Mouse (Mus musculus): ENCODE results near the gene Hspa12b. TPM values are rescaled to one million over a fixed set of nuclear protein-coding genes. Genes with fewer than 3 reads are reported as not detected.
A peak's percentile ranks its signal among the peaks of the same experiment; 100 is the strongest.

The Hspa12b gene
- polyA plus RNA-seq, 1 experiment from 2014 or later: 6.1 TPM

DNA sequence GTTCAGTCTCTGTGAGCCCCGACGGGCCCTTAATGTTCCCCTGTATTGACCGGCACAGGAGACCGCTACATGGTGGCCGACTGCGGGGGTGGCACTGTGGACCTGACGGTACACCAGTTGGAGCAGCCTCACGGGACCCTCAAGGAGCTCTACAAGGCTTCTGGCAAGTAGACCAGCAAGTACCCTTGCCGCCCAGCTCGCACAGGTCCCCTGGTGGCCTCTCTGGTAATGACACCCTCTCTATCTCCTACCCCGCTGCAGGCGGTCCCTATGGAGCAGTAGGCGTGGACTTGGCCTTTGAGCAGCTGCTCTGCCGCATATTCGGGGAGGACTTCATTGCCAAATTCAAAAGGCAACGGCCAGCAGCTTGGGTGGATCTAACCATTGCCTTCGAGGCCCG lies 15.5 kb downstream of the Hspa12b start:
- WGBS: 26% methylated on average over 18 of the region's 18 CpGs
- H3K4me2 ChIP-seq (replicated peaks): peak overlapping the region; percentile 23

DNA sequence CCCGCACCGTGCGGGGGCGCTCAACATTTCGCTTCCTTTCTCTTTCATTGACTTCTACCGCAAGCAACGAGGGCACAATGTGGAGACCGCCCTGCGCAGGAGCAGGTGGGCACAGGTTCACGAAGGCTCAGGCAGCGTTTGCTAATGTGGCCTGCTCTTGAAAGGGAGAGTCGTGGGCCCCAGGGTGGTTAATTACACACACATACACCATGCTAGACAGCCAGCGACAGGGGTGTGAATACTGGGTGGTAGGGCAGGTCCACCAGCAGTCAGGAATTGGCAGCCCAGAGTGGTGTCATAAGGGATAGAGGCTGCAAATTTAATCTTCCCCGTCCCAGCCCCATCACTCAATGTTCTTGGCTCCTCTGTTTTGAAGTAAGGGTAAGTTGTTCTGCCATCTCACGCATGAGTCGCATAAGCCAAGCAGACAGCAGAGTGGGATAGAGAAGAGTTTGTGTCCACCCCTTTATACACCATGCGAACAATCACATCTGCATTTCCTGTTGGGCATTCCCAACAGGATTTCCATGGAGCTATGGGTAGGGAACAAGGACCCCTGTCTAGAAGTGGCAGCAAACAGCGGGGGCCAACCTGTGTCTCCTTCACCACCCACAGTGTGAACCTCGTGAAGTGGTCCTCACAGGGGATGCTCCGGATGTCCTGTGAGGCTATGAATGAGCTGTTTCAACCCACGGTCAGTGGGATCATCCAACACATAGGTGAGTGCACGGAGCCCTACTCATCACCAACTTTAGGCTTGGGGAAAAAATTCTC lies 16.1 kb downstream of the Hspa12b start:
- Histone ChIP-seq H3K9me3 (no peaks in the 10 kb centered on the region), H3K4me1 (peaks cover 4% of the 10 kb centered on the region; the same call in 1 of the 2 replicates), H3K9ac (no peak overlapping the region), H3K27ac (no peak overlapping the region), H3K36me3 (peaks cover 47% of the 10 kb centered on the region), H3K4me3 (no peak overlapping the region), H3K27me3 (replicated peaks) (no peaks in the 10 kb centered on the region), H3K4me2 (replicated peaks) (peak overlapping the region; percentile 23)
- WGBS: 73% methylated on average over 22 of the region's 22 CpGs
- ATAC-seq (ENCODE audit: low FRiP score, low read depth): no peak

More for the DNA sequence above, 15.5 kb downstream of the Hspa12b start:
- ATAC-seq (ENCODE audit: low FRiP score, low read depth): peak; percentile 46; the same call in 1 of the 2 replicates
- Histone ChIP-seq H3K9ac (no peak overlapping the region), H3K36me3 (peaks cover 41% of the 10 kb centered on the region), H3K9me3 (no peaks in the 10 kb centered on the region), H3K27ac (no peak overlapping the region), H3K4me3 (no peak overlapping the region), H3K27me3 (replicated peaks) (no peaks in the 10 kb centered on the region), H3K4me1 (peaks cover 4% of the 10 kb centered on the region; the same call in 1 of the 2 replicates)

DNA sequence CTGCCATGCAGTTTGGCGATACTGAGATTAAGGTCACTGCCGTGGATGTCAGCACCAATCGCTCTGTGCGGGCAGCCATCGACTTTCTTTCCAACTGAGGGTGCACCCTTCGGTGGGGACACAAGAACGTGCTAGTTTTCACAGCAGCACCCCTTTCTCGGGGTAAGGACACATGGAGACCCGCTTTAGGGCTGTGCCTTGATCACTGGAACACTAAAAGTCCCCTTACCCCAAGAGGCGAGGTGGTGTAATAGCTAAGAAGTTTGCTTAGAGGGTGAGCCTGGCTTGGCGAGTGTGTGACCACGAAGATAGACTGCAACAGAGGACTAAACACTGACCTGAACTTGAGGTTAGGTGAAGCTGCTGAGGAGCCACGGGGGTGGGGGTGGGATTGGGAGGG lies 18.0 kb downstream of the Hspa12b start:
- Histone ChIP-seq H3K4me3 (no peak overlapping the region), H3K9me3 (no peaks in the 10 kb centered on the region), H3K4me1 (peaks cover 4% of the 10 kb centered on the region; the same call in 1 of the 2 replicates), H3K36me3 (peaks cover 63% of the 10 kb centered on the region), H3K27me3 (replicated peaks) (no peaks in the 10 kb centered on the region), H3K9ac (no peak overlapping the region), H3K27ac (no peak overlapping the region), H3K4me2 (replicated peaks) (no peak overlapping the region)
- no peak for ATAC-seq (ENCODE audit: low FRiP score, low read depth)
- 64% methylated on average over 13 of the region's 13 CpGs for WGBS

DNA sequence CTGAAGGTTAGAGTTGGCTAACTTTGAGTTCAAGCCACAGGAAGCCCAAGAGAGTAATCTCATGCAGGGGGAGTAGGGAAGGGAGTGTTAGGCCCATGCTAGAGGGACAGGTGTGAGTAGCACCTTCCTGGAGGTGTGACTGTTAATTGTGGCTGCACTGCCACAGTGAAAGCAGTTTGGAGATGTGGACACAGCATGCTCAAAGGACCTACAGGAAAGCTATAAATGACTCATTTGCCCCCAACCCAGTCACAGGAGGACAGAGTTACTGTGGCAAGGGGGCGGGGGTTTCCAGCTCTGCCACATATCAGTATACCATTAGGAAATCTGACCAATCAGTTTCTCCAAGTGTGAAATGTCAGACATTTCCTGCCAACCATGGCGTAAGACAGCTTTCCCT lies 18.5 kb downstream of the Hspa12b start:
- peaks cover 63% of the 10 kb centered on the region for H3K36me3 ChIP-seq
- no peak overlapping the region for H3K4me2 ChIP-seq (replicated peaks)
- WGBS: 83% methylated on average over 2 of the region's 2 CpGs
- no peak overlapping the region for H3K9ac ChIP-seq
- H3K27ac ChIP-seq: no peak overlapping the region
- ATAC-seq (ENCODE audit: low FRiP score, low read depth): no peak
- H3K4me1 ChIP-seq: peaks cover 4% of the 10 kb centered on the region; the same call in 1 of the 2 replicates
- no peaks in the 10 kb centered on the region for H3K27me3 ChIP-seq (replicated peaks)
- no peaks in the 10 kb centered on the region for H3K9me3 ChIP-seq
- no peak overlapping the region for H3K4me3 ChIP-seq

DNA sequence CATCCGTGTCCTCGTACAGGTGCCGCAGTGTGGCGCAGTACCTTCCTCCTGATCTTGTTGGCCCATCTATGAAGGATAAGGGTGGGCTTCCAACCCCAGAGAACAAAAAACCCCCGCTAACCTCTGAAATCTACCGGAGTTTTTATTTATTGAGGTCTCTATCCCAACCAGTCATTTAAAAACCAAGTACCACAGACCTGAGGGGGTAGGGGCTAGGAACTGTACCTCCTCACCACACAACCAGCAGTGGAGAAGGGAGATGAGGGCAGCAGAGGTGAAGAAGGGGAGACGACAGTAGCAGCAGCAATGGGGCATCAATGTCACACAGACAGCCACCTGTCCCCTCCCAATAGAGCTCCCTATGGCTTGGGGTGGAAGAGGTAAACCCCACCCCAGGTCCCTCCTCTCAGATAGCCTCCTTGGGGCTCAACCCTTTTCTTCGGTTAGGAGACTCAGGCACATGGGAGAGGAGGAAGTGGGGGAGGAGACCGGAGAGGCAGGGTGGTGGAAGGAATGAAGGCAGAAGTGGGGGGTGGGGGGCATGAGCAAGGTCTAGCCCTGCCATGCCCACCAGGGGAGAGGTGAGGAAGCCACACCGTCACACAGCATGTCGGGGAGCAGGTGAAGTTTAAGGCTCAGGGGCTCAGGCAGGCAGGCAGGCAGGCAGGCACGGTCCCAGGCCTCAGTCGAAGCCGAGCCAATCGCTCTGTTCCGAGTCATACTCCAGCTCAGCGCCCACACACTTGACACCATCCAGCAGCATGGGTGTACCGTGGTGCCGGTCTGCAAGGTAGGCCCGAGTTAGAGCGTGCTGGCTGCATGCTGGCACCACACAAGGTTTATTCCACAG lies 19.3 kb downstream of the Hspa12b start:
- Histone ChIP-seq H3K4me1 (peaks cover 4% of the 10 kb centered on the region; the same call in 1 of the 2 replicates), H3K4me2 (replicated peaks) (no peak overlapping the region), H3K27me3 (replicated peaks) (no peaks in the 10 kb centered on the region), H3K9ac (no peak overlapping the region), H3K27ac (no peak overlapping the region), H3K36me3 (peaks cover 70% of the 10 kb centered on the region), H3K9me3 (no peaks in the 10 kb centered on the region), H3K4me3 (no peak overlapping the region)
- no peak for ATAC-seq (ENCODE audit: low FRiP score, low read depth)
- 94% methylated on average over 21 of the region's 21 CpGs for WGBS

DNA sequence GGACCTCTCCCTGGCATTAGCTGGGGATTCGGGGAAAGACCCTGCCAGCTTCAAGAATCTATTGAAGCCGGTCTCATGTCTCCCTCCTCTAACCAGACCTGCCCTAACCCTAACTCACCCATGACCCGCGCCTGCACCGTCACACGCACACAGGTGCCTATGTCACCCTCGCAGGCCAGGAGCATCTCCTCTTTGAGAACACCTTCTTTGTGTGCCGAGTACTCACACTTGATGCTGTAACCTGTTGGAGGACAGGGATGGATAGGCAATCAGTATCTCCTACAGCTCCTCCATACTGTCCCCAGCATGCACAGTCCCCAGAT lies 19.9 kb downstream of the Hspa12b start:
- no peaks in the 10 kb centered on the region for H3K27me3 ChIP-seq (replicated peaks)
- WGBS: 95% methylated on average over 8 of the region's 8 CpGs
- H3K4me2 ChIP-seq (replicated peaks): no peak overlapping the region
- no peak overlapping the region for H3K27ac ChIP-seq
- H3K36me3 ChIP-seq: peaks cover 75% of the 10 kb centered on the region
- H3K9ac ChIP-seq: no peak overlapping the region
- no peak overlapping the region for H3K4me3 ChIP-seq
- no peaks in the 10 kb centered on the region for H3K9me3 ChIP-seq
- H3K4me1 ChIP-seq: peaks cover 4% of the 10 kb centered on the region; the same call in 1 of the 2 replicates
- ATAC-seq (ENCODE audit: low FRiP score, low read depth): no peak

DNA sequence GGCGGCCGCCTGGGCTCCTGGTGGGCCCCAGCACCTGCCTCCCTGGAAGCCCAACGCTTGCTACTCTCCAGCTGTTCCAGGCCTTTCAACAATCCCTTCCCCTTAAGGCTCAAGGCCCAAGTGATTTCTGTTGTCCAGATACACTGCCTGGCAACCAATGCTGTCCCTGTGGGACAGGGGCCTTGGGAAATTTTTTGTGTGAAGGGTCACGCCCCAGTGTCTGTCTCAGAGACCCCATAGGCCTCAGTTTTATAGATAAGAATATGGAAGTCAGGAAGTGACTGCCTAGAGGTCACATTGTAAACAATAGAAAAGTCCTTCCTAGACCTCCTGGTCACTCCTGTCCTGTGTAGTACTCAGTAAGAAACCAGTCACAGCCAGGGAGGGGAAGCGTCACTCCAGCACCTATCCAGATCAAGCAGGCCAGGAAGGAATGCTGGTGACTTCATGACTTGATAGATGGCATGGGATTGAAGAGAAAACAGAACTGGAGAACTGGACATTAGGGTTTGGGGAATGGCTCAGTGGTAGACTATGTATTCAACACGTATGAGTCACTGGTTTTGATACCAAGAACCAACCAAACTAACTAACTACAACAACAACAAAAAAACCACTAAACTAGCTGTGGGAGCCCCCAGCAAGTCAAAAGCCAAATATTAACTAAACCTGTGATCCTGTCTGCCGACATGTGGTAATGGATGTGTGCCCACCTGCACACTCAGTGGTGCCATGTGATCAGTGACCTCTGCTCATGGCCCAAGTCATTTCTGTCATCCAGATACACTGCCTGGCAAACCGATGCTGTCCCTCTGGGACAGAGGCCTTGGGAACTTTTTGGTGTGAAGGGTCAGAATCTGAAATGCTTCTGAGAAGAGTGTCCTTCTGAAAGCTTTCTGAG lies 21.5 kb downstream of the Hspa12b start:
- no peak overlapping the region for H3K27ac ChIP-seq

DNA sequence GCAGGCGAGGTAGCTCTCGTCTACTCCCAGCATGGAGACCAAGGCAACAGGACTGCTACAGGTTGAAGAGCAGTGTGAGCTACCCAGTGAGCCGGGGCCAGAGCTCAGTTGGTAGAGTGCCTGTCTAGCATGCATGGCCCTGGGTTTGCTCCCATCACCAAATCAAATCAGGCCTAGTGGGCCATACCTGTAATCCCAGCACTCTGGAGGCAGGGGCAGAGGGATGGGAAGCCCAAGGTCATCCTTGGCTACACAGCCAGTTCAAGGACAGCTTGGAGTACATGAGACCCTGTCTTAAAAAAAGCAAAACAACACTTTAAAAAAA lies 22.1 kb downstream of the Hspa12b start:
- Histone ChIP-seq H3K4me2 (replicated peaks) (no peak overlapping the region), H3K9ac (no peak overlapping the region), H3K9me3 (no peaks in the 10 kb centered on the region), H3K36me3 (peaks cover 80% of the 10 kb centered on the region), H3K4me3 (no peak overlapping the region), H3K27me3 (replicated peaks) (no peaks in the 10 kb centered on the region), H3K27ac (no peak overlapping the region), H3K4me1 (no peaks in the 10 kb centered on the region)
- no peak for ATAC-seq (ENCODE audit: low FRiP score, low read depth)
- 95% methylated on average over 3 of the region's 3 CpGs for WGBS

More for the DNA sequence above, 21.5 kb downstream of the Hspa12b start:
- H3K4me3 ChIP-seq: no peak overlapping the region
- no peak overlapping the region for H3K4me2 ChIP-seq (replicated peaks)
- 89% methylated on average over 8 of the region's 8 CpGs for WGBS
- H3K9ac ChIP-seq: no peak overlapping the region
- peaks cover 84% of the 10 kb centered on the region for H3K36me3 ChIP-seq
- H3K9me3 ChIP-seq: no peaks in the 10 kb centered on the region
- no peaks in the 10 kb centered on the region for H3K27me3 ChIP-seq (replicated peaks)
- ATAC-seq (ENCODE audit: low FRiP score, low read depth): no peak
- no peaks in the 10 kb centered on the region for H3K4me1 ChIP-seq

DNA sequence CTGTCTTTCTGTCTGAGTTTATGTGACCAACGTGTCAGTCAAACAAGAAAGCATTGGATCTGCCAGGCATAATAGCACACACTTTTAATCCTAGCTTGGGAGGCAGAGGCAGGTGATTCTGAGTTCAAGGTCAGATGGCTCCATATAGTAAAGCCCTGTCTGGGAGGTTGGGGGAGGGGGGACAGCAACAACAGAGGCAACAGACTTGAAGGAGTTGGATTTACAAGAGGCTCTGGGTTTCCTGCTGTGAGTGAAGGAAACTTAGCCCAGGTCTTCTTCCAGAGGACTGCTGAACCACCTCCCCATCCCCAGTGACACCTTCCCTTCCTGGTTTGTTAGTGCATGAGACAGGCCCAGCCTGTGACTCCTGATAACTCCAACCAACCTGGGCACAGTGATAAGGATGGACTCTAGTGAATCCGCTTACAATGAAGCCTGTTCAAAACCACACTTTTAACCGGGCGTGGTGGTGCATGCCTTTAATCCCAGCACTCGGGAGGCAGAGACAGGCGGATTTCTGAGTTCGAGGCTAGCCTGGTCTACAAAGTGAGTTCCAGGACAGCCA lies 25.2 kb downstream of the Hspa12b start:
- no peaks in the 10 kb centered on the region for H3K27me3 ChIP-seq (replicated peaks)
- H3K9ac ChIP-seq: no peak overlapping the region
- H3K36me3 ChIP-seq: peaks cover 55% of the 10 kb centered on the region
- H3K4me1 ChIP-seq: peaks cover 12% of the 10 kb centered on the region
- WGBS: 89% methylated on average over 7 of the region's 7 CpGs
- no peak overlapping the region for H3K27ac ChIP-seq
- H3K4me2 ChIP-seq (replicated peaks): no peak overlapping the region
- H3K4me3 ChIP-seq: no peak overlapping the region
- no peak for ATAC-seq (ENCODE audit: low FRiP score, low read depth)
- H3K9me3 ChIP-seq: no peaks in the 10 kb centered on the region

DNA sequence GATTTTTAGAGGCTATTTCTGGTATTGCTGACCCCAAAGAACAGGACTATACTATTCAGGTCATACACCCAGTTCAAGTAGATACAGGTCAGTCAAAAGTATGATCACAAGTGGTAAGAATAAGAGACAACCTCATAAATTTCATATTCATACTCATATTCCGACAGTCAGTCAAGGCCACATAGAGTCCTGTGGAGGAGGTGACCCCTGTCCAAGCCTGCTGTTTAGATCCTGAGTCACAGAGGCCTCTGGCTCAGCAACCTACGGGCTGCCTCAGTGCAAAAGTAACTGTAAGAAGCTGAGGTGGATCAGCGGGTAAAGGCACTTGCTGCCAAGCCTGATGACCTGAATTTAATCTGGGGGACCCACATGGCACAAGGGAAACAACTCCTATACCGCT lies 27.0 kb downstream of the Hspa12b start:
- no peak for ATAC-seq (ENCODE audit: low FRiP score, low read depth)
- WGBS: 91% methylated on average over 4 of the region's 4 CpGs
- no peak overlapping the region for H3K4me3 ChIP-seq
- H3K27ac ChIP-seq: no peak overlapping the region
- no peak overlapping the region for H3K9ac ChIP-seq
- peaks cover 29% of the 10 kb centered on the region for H3K4me1 ChIP-seq
- H3K36me3 ChIP-seq: peaks cover 38% of the 10 kb centered on the region
- H3K27me3 ChIP-seq (replicated peaks): no peaks in the 10 kb centered on the region
- no peak overlapping the region for H3K4me2 ChIP-seq (replicated peaks)
- no peaks in the 10 kb centered on the region for H3K9me3 ChIP-seq

DNA sequence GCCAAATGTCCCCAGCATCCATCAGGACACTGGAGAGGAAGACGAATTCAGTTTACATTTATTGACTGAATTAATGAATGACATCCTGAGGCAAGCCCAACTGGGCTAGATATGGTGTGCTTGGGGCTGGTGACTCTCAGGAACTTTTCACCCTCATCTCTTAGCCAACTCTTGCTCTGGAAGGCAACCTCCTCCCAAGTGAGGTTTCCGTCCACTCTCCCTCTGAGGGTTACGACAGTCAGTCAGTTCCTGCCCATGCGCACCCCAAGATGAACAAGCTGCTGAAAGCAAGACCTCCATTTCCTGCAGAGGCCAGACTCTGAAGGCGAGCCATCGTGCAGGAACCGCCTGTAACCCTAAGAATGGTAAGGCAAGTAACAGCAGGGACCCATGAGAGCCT lies 29.9 kb downstream of the Hspa12b start:
- H3K9me3 ChIP-seq: no peaks in the 10 kb centered on the region
- peaks cover 37% of the 10 kb centered on the region for H3K4me1 ChIP-seq
- H3K27me3 ChIP-seq (replicated peaks): no peaks in the 10 kb centered on the region
- H3K4me3 ChIP-seq: no peak overlapping the region
- ATAC-seq (ENCODE audit: low FRiP score, low read depth): no peak
- peaks cover 18% of the 10 kb centered on the region for H3K36me3 ChIP-seq
- WGBS: 92% methylated on average over 7 of the region's 7 CpGs
- H3K4me2 ChIP-seq (replicated peaks): peak overlapping the region; percentile 27; the same call in 1 of the 2 replicates
- no peak overlapping the region for H3K9ac ChIP-seq
- no peak overlapping the region for H3K27ac ChIP-seq
